Mouse (Mus musculus): ENCODE measurements around the gene 1110059E24Rik.

GRCm38 (mm10) chr19:21637672-21638071 is 15.1 kb downstream of the 1110059E24Rik start:
- TF ChIP-seq CTCF (IDR thresholded peaks at IDR 0.05; ENCODE audit: control insufficient read depth, insufficient read depth, insufficient replicate concordance, low read depth, low read length) (no peak), POLR2A (IDR thresholded peaks at IDR 0.05; ENCODE audit: control insufficient read depth, low read depth, low read length) (no peak)
